Mouse (Mus musculus) embryonic fibroblast, embryonic 13.5 days (primary cell): ENCODE measurements at regions not wholly inside any gene's neighbourhood (a gene's known extent, or its start where the extent isn't known, plus 50 kb on each side); places are given as distances from the start of the nearest gene placed in this dataset.

Experiments
- CTCF ChIP-seq: IDR thresholded peaks from 2 replicates; pipeline ENCODE4 v1.5.1; 2011; ENCODE audit warnings: mild to moderate bottlenecking, control low read depth, low read length, moderate library complexity, borderline replicate concordance; ENCODE audit not compliant: insufficient read depth
- POLR2A ChIP-seq: IDR thresholded peaks from 2 replicates; pipeline ENCODE4 v1.6.1; 2011; ENCODE audit warnings: low read depth, mild to moderate bottlenecking, control low read depth, low read length, moderate library complexity

DNA sequence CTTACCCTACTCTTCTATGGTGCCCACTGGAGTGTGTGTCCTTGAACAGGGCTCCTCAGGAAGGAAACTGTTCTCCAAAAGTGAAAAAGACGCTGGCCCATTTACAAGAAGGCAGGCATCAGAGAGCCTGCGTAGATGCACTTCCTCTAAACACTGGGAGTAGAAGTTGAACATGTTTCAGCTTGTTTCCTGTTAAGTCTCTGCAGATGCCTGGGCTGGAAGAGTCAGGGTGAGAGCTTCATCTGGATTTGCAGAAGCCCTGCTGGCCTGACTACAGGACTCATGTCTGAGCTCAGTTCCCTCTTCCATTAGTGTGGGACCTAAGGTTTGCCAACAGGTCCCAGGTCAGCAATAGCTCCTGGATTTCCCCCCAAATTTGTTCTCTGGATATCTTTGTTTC lies 54.7 kb upstream of the Nlrp1b start:
- TF ChIP-seq POLR2A (no peak), CTCF (no peak)
